Mouse (Mus musculus): Measurements from ENCODE around the gene Asb17. TPM values are rescaled to one million over a fixed set of nuclear protein-coding genes. Genes with fewer than 3 reads are reported as not detected.
A peak's percentile ranks its signal among the peaks of the same experiment; 100 is the strongest.

Asb17 gene
- polyA plus RNA-seq, 1 experiment from 2014 or later: 0.21 TPM

DNA sequence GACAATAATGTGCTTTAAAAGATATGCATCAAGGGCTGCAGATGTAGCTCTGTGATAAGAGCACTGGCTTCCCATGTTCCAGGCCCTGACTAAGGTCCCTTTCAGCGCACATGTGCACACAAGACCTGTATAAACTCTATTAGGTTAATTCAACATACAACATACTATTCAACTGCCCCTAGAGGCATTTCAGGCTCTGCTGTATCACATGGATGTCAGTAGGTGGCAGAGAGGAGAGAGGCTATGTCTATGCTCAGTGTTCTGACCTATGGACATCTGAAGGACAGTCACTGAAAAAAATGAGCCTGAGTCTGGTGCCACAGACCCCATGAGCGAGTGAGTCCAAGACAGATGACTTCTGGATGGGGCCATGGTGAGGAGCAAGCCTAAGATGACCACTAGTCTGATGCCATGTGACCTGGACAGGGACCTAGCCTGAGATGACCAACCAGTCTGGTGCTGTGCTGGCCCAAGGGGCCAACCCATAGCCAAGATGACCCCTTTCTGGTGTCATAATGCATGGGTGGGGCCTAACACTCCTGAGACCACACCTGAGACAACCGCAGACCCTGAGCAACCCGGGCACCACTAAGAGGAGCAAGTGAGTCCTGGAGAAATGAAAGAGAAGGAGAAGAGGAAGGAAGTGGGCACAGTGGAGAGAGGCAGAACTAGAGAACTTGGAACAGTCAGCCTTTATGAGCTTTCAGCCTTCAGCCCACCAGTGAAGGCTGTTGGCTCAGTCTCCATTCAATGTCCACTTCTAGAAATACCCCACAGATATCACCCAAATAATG, 20.8 kb downstream of the Asb17 start:
- H3K4me1 ChIP-seq (replicated peaks): peaks cover 4% of the 10 kb centered on the region; the same call in 1 of the 2 replicates
- no peaks in the 10 kb centered on the region for H3K27me3 ChIP-seq
- ATAC-seq (ENCODE audit: low FRiP score): no peak

GRCm38 (mm10) chr3:153867149-153868136, 23.4 kb downstream of the Asb17 start:
- Histone ChIP-seq H3K9me3 (no peaks in the 10 kb centered on the region), H3K4me2 (no peak overlapping the region), H3K36me3 (no peaks in the 10 kb centered on the region), H3K27me3 (no peaks in the 10 kb centered on the region), H3K9ac (no peak overlapping the region), H3K4me3 (no peak overlapping the region), H3K27ac (peak overlapping the region; percentile 52; the same call in 1 of the 2 replicates), H3K4me1 (replicated peaks) (peaks cover 4% of the 10 kb centered on the region; the same call in 1 of the 2 replicates)
- ATAC-seq (ENCODE audit: low FRiP score): no peak; the same call in 1 of the 2 replicates
- WGBS: 73% methylated on average over 14 of the region's 14 CpGs

More for the DNA sequence above, 20.8 kb downstream of the Asb17 start:
- H3K27ac ChIP-seq: no peak overlapping the region
- no peak overlapping the region for H3K4me2 ChIP-seq
- no peak overlapping the region for H3K9ac ChIP-seq
- no peaks in the 10 kb centered on the region for H3K36me3 ChIP-seq
- WGBS: 97% methylated on average over 4 of the region's 4 CpGs
- no peak overlapping the region for H3K4me3 ChIP-seq
- H3K9me3 ChIP-seq: no peaks in the 10 kb centered on the region

DNA sequence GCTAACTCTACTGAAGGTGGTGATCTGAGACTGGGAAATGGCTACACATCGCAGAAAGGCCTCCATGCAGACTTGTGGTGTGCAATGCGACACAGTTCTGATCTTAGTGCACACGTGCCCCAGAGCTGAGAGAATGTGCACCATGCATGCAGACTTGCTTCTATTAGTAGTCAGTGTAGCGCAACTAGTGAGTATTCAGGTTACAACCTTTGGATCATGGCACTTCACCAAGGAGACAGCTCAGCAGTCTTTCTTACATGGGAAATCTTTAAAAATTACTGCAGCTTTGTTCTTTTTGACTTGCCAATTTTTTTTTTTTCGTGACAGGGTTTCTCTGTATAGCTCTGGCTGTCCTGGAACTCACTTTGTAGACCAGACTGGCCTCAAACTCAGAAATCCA, 27.4 kb downstream of the Asb17 start:
- Histone ChIP-seq H3K9ac (no peak overlapping the region), H3K9me3 (no peaks in the 10 kb centered on the region), H3K27me3 (no peaks in the 10 kb centered on the region), H3K4me3 (no peak overlapping the region), H3K4me1 (replicated peaks) (peaks cover 4% of the 10 kb centered on the region; the same call in 1 of the 2 replicates), H3K4me2 (no peak overlapping the region), H3K27ac (no peak overlapping the region), H3K36me3 (no peaks in the 10 kb centered on the region)
- 85% methylated on average over 5 of the region's 5 CpGs for WGBS
- no peak for ATAC-seq (ENCODE audit: low FRiP score)

DNA sequence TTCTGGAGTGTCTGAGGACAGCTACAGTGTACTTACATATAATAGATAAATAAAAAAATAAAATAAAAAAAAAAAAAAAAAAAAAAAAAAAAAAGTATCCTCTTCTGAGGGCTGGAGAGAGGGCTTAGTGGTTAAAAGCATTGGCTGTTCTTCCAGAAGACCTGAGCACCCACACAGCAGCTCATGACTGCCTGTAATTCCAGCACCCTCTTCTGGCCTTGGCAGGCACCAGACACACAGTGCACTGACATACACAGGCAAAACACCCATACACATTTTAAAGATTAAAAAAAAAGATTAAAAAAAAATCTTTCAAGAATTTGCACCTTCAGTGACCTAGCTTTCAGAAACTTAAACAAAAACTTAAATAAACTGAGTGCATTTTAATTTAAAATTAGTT, 42.3 kb downstream of the Asb17 start:
- Histone ChIP-seq H3K36me3 (no peaks in the 10 kb centered on the region), H3K9me3 (no peaks in the 10 kb centered on the region), H3K4me2 (no peak overlapping the region), H3K27me3 (no peaks in the 10 kb centered on the region), H3K9ac (no peak overlapping the region), H3K4me1 (replicated peaks) (no peaks in the 10 kb centered on the region), H3K27ac (no peak overlapping the region), H3K4me3 (no peak overlapping the region)
- ATAC-seq (ENCODE audit: low FRiP score): no peak

DNA sequence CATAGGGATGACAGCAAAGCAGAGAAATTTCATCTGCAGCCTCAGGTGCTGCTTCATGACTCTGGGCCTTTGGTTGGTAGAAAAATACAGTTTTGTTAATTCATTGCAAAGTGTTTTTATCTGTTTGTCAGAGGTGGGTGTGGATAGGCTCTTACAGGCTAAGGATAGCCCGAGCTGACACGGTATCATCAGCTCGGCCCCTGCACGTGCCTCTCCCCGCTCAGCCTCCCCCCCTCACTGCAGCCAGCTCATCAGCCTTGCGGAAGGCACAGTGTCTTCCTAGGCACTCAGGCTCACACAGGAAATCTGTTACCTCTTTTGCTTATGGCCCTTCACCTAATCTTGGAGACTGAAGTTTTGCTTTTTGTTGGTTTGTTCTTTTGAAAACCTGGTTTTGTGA, 44.1 kb downstream of the Asb17 start:
- Histone ChIP-seq H3K27me3 (no peaks in the 10 kb centered on the region), H3K4me2 (no peak overlapping the region), H3K9ac (no peak overlapping the region), H3K9me3 (no peaks in the 10 kb centered on the region), H3K4me1 (replicated peaks) (no peaks in the 10 kb centered on the region), H3K36me3 (no peaks in the 10 kb centered on the region), H3K27ac (no peak overlapping the region), H3K4me3 (no peak overlapping the region)
- no peak for ATAC-seq (ENCODE audit: low FRiP score)
- 85% methylated on average over 6 of the region's 6 CpGs for WGBS

DNA sequence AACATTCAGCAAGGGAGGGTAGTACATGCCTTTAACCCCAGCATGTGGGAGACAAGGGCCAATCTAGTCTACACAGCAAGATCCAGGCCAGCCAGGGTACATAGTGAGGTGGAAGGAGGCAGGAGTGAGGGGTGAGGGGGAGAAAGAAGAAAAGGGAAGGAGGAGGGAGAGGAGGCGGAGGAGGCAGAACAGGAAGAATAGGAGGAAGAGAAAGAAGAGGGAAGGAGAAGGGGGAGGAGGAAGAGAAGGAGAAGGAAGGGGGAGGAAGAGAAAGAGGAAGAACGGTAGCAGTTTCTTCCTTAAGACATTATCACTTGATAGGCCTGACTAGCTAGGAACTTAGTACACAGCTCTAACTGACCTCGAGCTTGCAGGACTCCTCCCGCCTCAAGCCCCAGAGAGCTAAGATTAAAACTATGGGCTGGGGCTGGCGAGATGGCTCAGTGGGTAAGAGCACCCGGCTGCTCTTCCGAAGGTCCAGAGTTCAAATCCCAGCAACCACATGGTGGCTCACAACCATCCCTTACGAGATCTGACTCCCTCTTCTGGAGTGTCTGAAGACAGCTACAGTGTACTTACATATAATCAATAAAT, 45.3 kb downstream of the Asb17 start:
- no peak for ATAC-seq (ENCODE audit: low FRiP score)
- Histone ChIP-seq H3K27me3 (no peaks in the 10 kb centered on the region), H3K9me3 (no peaks in the 10 kb centered on the region), H3K27ac (no peak overlapping the region), H3K9ac (no peak overlapping the region), H3K4me2 (no peak overlapping the region), H3K36me3 (no peaks in the 10 kb centered on the region), H3K4me1 (replicated peaks) (no peaks in the 10 kb centered on the region), H3K4me3 (no peak overlapping the region)
- 84% methylated on average over 8 of the region's 8 CpGs for WGBS

- no peaks in the 10 kb centered on the region for H3K9me3 ChIP-seq
- H3K27me3 ChIP-seq: no peaks in the 10 kb centered on the region
- H3K4me2 ChIP-seq: no peak overlapping the region
- H3K4me3 ChIP-seq: no peak overlapping the region
- 91% methylated on average over 3 of the region's 3 CpGs for WGBS
- no peak for ATAC-seq (ENCODE audit: low FRiP score)
- no peaks in the 10 kb centered on the region; the same call in 1 of the 2 replicates for H3K4me1 ChIP-seq (replicated peaks)
- no peaks in the 10 kb centered on the region for H3K36me3 ChIP-seq
- no peak overlapping the region for H3K27ac ChIP-seq
- H3K9ac ChIP-seq: no peak overlapping the region
Measured at GRCm38 (mm10) chr3:153895454-153895853, 51.4 kb downstream of the Asb17 start.

GRCm38 (mm10) chr3:153897216-153897615, 53.2 kb downstream of the Asb17 start:
- H3K27me3 ChIP-seq: no peaks in the 10 kb centered on the region
- H3K27ac ChIP-seq: no peak overlapping the region
- no peak overlapping the region for H3K9ac ChIP-seq
- no peaks in the 10 kb centered on the region for H3K9me3 ChIP-seq
- H3K4me3 ChIP-seq: no peak overlapping the region
- 81% methylated on average over 6 of the region's 6 CpGs for WGBS
- ATAC-seq (ENCODE audit: low FRiP score): no peak
- no peaks in the 10 kb centered on the region for H3K36me3 ChIP-seq
- no peak overlapping the region for H3K4me2 ChIP-seq
- no peaks in the 10 kb centered on the region; the same call in 1 of the 2 replicates for H3K4me1 ChIP-seq (replicated peaks)

- no peak overlapping the region for H3K4me2 ChIP-seq
- 97% methylated on average over 1 of the region's 1 CpGs for WGBS
- ATAC-seq (ENCODE audit: low FRiP score): no peak
Measured at GRCm38 (mm10) chr3:153901904-153902303, 57.9 kb downstream of the Asb17 start.

DNA sequence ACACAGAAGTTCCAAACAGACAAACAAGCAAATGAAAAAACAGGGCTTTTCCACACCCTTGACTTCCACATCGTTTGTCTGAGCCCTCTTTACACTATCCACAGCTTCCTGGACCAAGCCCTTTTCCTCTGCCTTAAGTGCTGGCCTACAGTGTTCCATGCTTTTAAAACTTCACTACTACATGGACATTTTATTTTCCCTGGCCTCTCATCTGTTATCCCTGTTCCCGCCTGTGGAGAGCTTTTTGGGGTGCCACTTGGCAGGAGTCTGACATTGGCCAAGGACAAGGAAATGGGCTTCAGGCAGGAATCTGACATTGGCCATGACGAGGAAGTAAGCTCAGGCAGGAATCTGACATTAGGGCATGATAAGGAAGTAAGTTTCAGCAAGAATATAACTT, 58.6 kb downstream of the Asb17 start:
- peaks cover 40% of the 10 kb centered on the region for H3K36me3 ChIP-seq
- no peaks in the 10 kb centered on the region for H3K27me3 ChIP-seq
- H3K27ac ChIP-seq: no peak overlapping the region
- H3K4me2 ChIP-seq: no peak overlapping the region
- H3K4me1 ChIP-seq (replicated peaks): 0 out of 2 replicates have a peak, but pooled peaks cover 2% of the 10 kb centered on the region
- no peak for ATAC-seq (ENCODE audit: low FRiP score)
- H3K9ac ChIP-seq: no peak overlapping the region
- 85% methylated on average over 3 of the region's 3 CpGs for WGBS
- H3K9me3 ChIP-seq: no peaks in the 10 kb centered on the region
- no peak overlapping the region for H3K4me3 ChIP-seq

More at GRCm38 (mm10) chr3:153901904-153902303, 57.9 kb downstream of the Asb17 start:
- Histone ChIP-seq H3K4me3 (no peak overlapping the region), H3K27ac (no peak overlapping the region), H3K9ac (no peak overlapping the region), H3K36me3 (peaks cover 34% of the 10 kb centered on the region), H3K9me3 (no peaks in the 10 kb centered on the region), H3K27me3 (no peaks in the 10 kb centered on the region), H3K4me1 (replicated peaks) (no peaks in the 10 kb centered on the region)

DNA sequence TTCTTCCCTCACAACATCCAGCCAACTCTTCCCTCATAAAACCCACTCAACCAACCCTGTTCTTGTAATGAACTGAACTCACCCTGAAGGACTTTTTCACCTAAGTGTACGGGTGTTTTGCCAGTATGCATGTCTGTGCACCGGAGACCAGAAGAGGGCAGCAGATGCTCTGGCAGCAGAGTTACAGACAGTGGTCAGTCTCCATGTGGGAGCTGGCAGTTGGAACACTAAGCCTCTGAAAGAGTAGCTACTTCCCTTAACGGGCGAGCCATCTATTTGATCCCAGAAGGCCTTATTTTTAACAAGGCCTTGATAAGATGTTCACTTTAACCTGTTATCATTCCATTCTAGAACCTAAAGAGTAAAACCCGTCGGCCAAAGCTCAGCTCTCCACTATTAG, 60.6 kb downstream of the Asb17 start:
- WGBS: 67% methylated on average over 6 of the region's 6 CpGs
- Histone ChIP-seq H3K27me3 (no peaks in the 10 kb centered on the region), H3K36me3 (peaks cover 59% of the 10 kb centered on the region)

More for the DNA sequence above, 60.6 kb downstream of the Asb17 start:
- ATAC-seq (ENCODE audit: low FRiP score): no peak
- H3K4me3 ChIP-seq: no peak overlapping the region
- H3K27ac ChIP-seq: no peak overlapping the region
- no peak overlapping the region for H3K4me2 ChIP-seq
- no peaks in the 10 kb centered on the region for H3K9me3 ChIP-seq
- peaks cover 19% of the 10 kb centered on the region for H3K4me1 ChIP-seq (replicated peaks)
- H3K9ac ChIP-seq: no peak overlapping the region
